Mouse (Mus musculus): ENCODE measurements around the gene Smyd4.

Smyd4 gene

GRCm38 (mm10) chr11:75348199-75348889 lies at the start of gene Smyd4, which contains the start of gene Rpa1:
Gene Smyd4, plus strand, starts transcription at chr11:75348433.
Gene Rpa1, minus strand, starts transcription at chr11:75348324.
- DNase-seq (ENCODE audit: low spot score): peak; percentile 95

GRCm38 (mm10) chr11:75298491-75298890 lies 49.7 kb upstream of the Smyd4 start:
- no peak for DNase-seq (ENCODE audit: low spot score)

- DNase-seq (ENCODE audit: low spot score): no peak
Measured at GRCm38 (mm10) chr11:75299786-75300185, 48.4 kb upstream of the Smyd4 start.

- no peak for DNase-seq (ENCODE audit: low spot score)
Measured at GRCm38 (mm10) chr11:75300954-75301353, 47.3 kb upstream of the Smyd4 start.

GRCm38 (mm10) chr11:75304797-75305196 lies 43.4 kb upstream of the Smyd4 start:
- DNase-seq (ENCODE audit: low spot score): no peak

- DNase-seq (ENCODE audit: low spot score): no peak
Measured at GRCm38 (mm10) chr11:75308650-75309049, 39.6 kb upstream of the Smyd4 start.

- DNase-seq (ENCODE audit: low spot score): no peak
Measured at GRCm38 (mm10) chr11:75310813-75311212, 37.4 kb upstream of the Smyd4 start.

- no peak for DNase-seq (ENCODE audit: low spot score)
Measured at GRCm38 (mm10) chr11:75311751-75312150, 36.5 kb upstream of the Smyd4 start.

GRCm38 (mm10) chr11:75313834-75314233 lies 34.4 kb upstream of the Smyd4 start:
- DNase-seq (ENCODE audit: low spot score): no peak

- DNase-seq (ENCODE audit: low spot score): no peak
Measured at GRCm38 (mm10) chr11:75318351-75319221, 29.6 kb upstream of the Smyd4 start.

GRCm38 (mm10) chr11:75319246-75319645 lies 29.0 kb upstream of the Smyd4 start:
- DNase-seq (ENCODE audit: low spot score): no peak

- no peak for DNase-seq (ENCODE audit: low spot score)
Measured at GRCm38 (mm10) chr11:75323326-75323737, 24.9 kb upstream of the Smyd4 start.

GRCm38 (mm10) chr11:75324433-75324832 lies 23.8 kb upstream of the Smyd4 start:
- no peak for DNase-seq (ENCODE audit: low spot score)

GRCm38 (mm10) chr11:75325116-75325968 lies 22.9 kb upstream of the Smyd4 start:
- no peak for DNase-seq (ENCODE audit: low spot score)

GRCm38 (mm10) chr11:75325969-75326311 lies 22.3 kb upstream of the Smyd4 start:
- no peak for DNase-seq (ENCODE audit: low spot score)

GRCm38 (mm10) chr11:75336676-75337075 lies 11.6 kb upstream of the Smyd4 start:
- no peak for DNase-seq (ENCODE audit: low spot score)

- DNase-seq (ENCODE audit: low spot score): no peak
Measured at GRCm38 (mm10) chr11:75337246-75337645, 11.0 kb upstream of the Smyd4 start.

GRCm38 (mm10) chr11:75340076-75340475 lies 8.2 kb upstream of the Smyd4 start:
- no peak for DNase-seq (ENCODE audit: low spot score)

GRCm38 (mm10) chr11:75340698-75341345 lies 7.4 kb upstream of the Smyd4 start:
- DNase-seq (ENCODE audit: low spot score): no peak

GRCm38 (mm10) chr11:75343096-75343495 lies 5.1 kb upstream of the Smyd4 start:
- DNase-seq (ENCODE audit: low spot score): no peak

- no peak for DNase-seq (ENCODE audit: low spot score)
Measured at GRCm38 (mm10) chr11:75344163-75344562, 4.1 kb upstream of the Smyd4 start.

- DNase-seq (ENCODE audit: low spot score): no peak
Measured at GRCm38 (mm10) chr11:75344716-75345115, 3.5 kb upstream of the Smyd4 start.

All from yolk sac, embryonic 10.5 days (tissue).